Mouse (Mus musculus) kidney, adult 2 months (tissue): Measurements from ENCODE around the gene Trim41. TPM values are rescaled to one million over a fixed set of nuclear protein-coding genes. Genes with fewer than 3 reads are reported as not detected.
"Not testable (repeated sequence)": the region's sequence is repeated elsewhere in the genome, so short reads cannot be mapped to it uniquely, and the experiment has no call there.

ENCODE experiments used
- DNase-seq: peaks from one replicate; pipeline ENCODE4 v3.0.0; 2021
- H3K27ac ChIP-seq: fragments of 200-500 bp; 2 replicates; pipeline ENCODE4 v1.5.1; 2012; ENCODE audit warnings: low read depth, low read length, control low read depth, inconsistent platforms; ENCODE audit not compliant: insufficient read depth
- H3K27me3 ChIP-seq: fragments of 200-500 bp; replicated peaks from 2 replicates; pipeline ENCODE4 v1.6.1; 2012; ENCODE audit warnings: mild to moderate bottlenecking, moderate library complexity, low read length, inconsistent platforms; ENCODE audit not compliant: control insufficient read depth, insufficient read depth
- H3K36me3 ChIP-seq: fragments of 200-500 bp; 2 replicates; pipeline ENCODE4 v1.6.1; 2012; ENCODE audit warnings: mild to moderate bottlenecking, moderate library complexity, low read length, inconsistent platforms; ENCODE audit not compliant: control insufficient read depth, insufficient read depth
- H3K4me1 ChIP-seq: fragments of 200-500 bp; 2 replicates; pipeline ENCODE4 v1.6.1; 2011; ENCODE audit warnings: low read length; ENCODE audit not compliant: control insufficient read depth, insufficient read depth
- H3K4me3 ChIP-seq: fragments of 200-500 bp; 2 replicates; pipeline ENCODE4 v1.5.1; 2011; ENCODE audit warnings: mild to moderate bottlenecking, low read depth, low read length, control low read depth; ENCODE audit not compliant: insufficient read depth
- CTCF ChIP-seq: fragments of 200-500 bp; conservative IDR thresholded peaks from 2 replicates; pipeline ENCODE4 v1.5.1; 2011; ENCODE audit warnings: low read depth, mild to moderate bottlenecking, control low read depth, low read length, moderate library complexity, mixed read lengths; ENCODE audit not compliant: insufficient read depth, insufficient read length
- POLR2A ChIP-seq: fragments of 200-500 bp; IDR thresholded peaks from one replicate; pipeline ENCODE4 v1.6.1; 2011; ENCODE audit warnings: low read depth, low read length, control low read depth
- WGBS: fragments of 180-500 bp; shearing (Covaris S2); methylation state at CpG from one replicate; pipeline ENCODE4 v1.1.7; 2018; 5-methylcytosine and 5-hydroxymethylcytosine counted together
- polyA plus RNA-seq: library from polyadenylated mRNA; depleted of rRNA; stranded (reverse); fragments of >200 nt; gene quantifications from 2 replicates; pipeline ENCODE4 v1.2.3, GENCODE M21; 2012

The Trim41 gene
- polyA plus RNA-seq, 1 experiment = 26.3 TPM

DNA sequence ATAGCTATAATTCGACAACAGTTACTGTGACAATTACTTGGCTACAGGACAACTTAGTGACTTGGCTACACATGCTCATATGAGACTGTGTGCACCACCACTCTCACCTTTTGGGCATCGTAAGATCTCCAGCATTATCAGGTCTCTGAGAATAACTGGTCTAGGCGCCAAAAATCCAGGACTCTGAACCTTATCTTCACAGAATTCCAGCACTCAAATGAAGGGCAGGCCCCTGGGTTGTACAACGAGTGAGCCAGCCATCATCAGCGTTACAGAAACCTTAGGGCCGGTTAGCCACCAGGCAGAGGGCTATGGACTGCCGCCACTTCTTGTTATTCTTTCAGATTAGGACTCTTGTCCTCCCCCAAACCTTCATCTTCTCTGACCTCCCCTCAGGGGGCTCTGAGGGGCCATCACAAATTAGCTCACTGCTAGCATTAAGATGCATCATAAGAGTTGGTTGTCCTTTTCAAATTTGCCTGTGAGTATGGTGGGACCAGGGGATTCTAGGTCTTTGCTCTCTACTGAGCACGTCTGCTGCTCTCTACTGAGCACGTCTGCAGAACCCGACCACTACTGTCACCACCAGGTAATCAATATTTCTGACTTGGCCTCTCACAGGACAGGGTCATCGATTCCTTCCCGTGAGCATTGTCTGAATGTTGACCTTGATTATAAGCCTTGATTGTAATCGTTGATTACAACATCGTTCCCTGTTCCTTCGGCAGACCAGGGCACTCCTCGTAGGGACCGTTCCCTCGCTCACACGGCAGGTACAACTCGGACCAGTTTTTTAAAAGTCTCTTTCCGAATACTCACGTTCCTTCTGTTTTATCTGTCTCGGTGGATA, 35.7 kb upstream of the Trim41 start:
- TF ChIP-seq POLR2A (no peak), CTCF (no peak)
- Histone ChIP-seq H3K36me3 (no peaks in the 10 kb centered on the region), H3K4me3 (peak overlapping the region; percentile 35), H3K27me3 (no peaks in the 10 kb centered on the region), H3K4me1 (peaks cover 7% of the 10 kb centered on the region; the same call in 1 of the 2 replicates), H3K27ac (peak overlapping the region; percentile 1; the same call in 1 of the 2 replicates)
- DNase-seq = peak; percentile 39
- 20% methylated on average over 23 of the region's 23 CpGs for WGBS

DNA sequence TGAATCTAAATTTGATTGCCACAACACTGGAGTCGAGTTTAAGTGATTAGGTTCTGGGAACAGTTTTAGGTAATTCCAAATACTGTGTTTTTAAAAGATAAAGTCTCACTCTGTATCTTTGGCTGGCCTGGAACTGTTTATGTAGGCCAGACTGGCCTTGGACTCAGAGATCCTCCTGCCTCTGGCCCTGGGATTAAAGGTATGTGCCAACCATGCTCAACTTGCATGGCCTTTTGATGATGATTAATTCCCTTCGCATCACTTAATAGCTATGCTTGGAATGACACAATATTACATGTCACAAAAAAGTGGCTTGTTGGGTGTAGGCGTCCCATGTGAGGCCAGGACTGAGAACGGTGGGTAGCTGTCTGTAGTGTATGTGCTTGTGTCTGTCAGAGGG, 35.0 kb upstream of the Trim41 start:
- H3K27ac ChIP-seq = no peak overlapping the region
- peak; percentile 24 for DNase-seq
- 72% methylated on average over 4 of the region's 4 CpGs for WGBS

DNA sequence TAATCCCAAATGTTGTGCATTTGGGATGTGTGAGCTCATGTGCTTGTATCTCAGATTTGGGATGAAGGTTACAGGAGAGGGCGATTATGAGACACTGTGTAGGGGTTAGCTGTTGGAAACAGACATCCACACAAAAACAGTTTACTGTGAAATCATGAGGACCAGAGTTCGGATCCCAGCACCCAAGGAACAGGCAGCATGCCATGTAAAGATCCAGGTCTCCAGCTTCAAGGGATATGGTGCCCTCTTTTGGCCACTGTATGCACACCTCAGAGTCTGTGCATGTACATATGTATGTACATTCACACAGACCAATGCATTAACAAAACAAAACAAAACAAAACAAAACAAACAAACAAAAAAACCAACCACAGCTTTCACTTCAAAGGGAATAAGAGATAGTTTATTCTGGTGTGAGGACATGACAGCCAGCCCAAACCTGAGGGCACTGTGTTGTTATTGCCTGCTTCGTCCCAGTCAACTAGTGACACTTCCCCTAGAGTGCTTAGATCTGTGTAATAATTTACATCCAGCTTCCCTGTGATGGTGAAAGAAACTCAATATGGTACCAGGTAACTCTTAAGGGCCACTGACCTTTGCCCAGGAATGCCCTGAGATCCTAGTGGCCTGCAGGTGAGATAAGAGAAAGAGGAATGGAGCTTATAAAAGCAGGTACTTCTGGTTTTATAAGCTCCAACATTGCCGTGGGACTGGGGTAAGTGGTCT, 34.3 kb upstream of the Trim41 start:
- 83% methylated on average over 4 of the region's 4 CpGs for WGBS
- TF ChIP-seq POLR2A = no peak
- peak; percentile 43 for TF ChIP-seq CTCF
- Histone ChIP-seq H3K36me3 (no peaks in the 10 kb centered on the region), H3K4me1 (peaks cover 7% of the 10 kb centered on the region; the same call in 1 of the 2 replicates), H3K27me3 (no peaks in the 10 kb centered on the region), H3K27ac (no peak overlapping the region), H3K4me3 (no peak overlapping the region)
- DNase-seq = peak; percentile 53

More for the DNA sequence above, 35.0 kb upstream of the Trim41 start:
- Histone ChIP-seq H3K36me3 (no peaks in the 10 kb centered on the region), H3K27me3 (no peaks in the 10 kb centered on the region), H3K4me1 (peaks cover 7% of the 10 kb centered on the region; the same call in 1 of the 2 replicates), H3K4me3 (no peak overlapping the region)
- no peak for TF ChIP-seq POLR2A
- TF ChIP-seq CTCF = no peak

DNA sequence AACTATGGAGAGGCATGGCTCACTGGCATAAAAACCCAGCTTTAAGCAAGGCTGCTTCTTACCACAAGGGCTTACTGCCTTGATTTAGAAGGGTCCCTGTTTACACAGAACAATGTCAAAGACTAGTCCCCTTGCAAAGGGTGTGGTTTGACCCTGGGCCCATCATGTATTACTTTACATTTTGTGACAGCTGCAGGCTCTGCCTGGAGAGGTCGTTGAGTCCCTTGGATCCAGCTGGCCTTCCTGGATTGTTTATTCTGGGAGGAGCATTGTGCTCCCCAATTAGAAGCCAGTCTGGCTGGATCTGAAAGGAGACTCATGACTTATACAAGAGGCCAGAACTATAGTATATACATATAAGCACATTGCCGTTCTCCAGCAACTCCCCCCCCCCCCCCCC, 33.1 kb upstream of the Trim41 start:
- WGBS = 53% methylated on average over 2 of the region's 2 CpGs
- Histone ChIP-seq H3K4me1 (peaks cover 10% of the 10 kb centered on the region), H3K27ac (no peak overlapping the region), H3K36me3 (no peaks in the 10 kb centered on the region), H3K27me3 (no peaks in the 10 kb centered on the region), H3K4me3 (no peak overlapping the region)
- TF ChIP-seq CTCF (no peak), POLR2A (no peak)
- DNase-seq = no peak

DNA sequence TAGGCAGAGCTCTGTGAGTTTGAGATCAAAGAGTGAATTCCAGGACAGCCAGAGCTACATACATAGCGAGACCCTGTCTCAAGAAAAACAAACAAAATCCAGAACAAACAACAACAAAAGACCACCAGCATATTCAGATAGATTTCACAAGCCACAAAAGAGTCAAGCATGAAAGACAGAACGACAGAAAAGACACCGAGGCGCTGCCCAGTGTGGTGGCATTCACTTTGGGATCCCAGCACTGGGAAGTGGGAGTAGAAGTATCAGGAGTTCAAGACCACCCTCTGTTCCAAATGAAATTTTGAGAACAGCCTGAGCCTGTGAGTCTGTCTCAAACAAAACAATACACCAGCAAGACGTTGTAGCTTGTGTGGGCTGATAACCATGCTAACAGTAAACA, 29.7 kb upstream of the Trim41 start:
- Histone ChIP-seq H3K4me1 (peaks cover 21% of the 10 kb centered on the region), H3K4me3 (no peak overlapping the region)
- no peak for TF ChIP-seq CTCF
- TF ChIP-seq POLR2A = no peak

DNA sequence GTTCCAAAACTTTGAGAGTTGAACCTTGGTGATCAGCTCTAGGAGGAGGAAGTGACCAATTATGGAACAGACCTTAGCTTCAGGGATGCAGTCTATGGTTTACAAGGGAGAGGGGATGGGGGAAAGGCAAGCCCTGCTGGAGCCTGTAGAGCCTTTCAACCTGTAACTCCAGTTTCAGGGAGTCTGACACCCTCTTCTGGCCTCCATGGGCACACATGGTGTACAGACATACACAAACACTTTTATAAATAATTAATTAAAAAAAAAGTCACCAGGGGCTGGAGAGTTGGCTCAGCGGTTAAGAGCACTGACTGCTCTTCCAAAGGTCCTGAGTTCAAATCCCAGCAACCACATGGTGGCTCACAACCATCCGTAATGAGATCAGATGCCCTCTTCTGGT, 29.2 kb upstream of the Trim41 start:
- H3K4me3 ChIP-seq, H3K27me3 ChIP-seq, H3K36me3 ChIP-seq, H3K27ac ChIP-seq: not testable (repeated sequence)
- DNase-seq = peak; percentile 23
- WGBS = 60% methylated on average over 2 of the region's 2 CpGs
- H3K4me1 ChIP-seq = peaks cover 26% of the 10 kb centered on the region

More for the DNA sequence above, 29.7 kb upstream of the Trim41 start:
- no peaks in the 10 kb centered on the region for H3K36me3 ChIP-seq
- DNase-seq = no peak
- whole genome bisulfite sequencing = 78% methylated on average over 5 of the region's 5 CpGs
- H3K27ac ChIP-seq = no peak overlapping the region
- H3K27me3 ChIP-seq = no peaks in the 10 kb centered on the region

DNA sequence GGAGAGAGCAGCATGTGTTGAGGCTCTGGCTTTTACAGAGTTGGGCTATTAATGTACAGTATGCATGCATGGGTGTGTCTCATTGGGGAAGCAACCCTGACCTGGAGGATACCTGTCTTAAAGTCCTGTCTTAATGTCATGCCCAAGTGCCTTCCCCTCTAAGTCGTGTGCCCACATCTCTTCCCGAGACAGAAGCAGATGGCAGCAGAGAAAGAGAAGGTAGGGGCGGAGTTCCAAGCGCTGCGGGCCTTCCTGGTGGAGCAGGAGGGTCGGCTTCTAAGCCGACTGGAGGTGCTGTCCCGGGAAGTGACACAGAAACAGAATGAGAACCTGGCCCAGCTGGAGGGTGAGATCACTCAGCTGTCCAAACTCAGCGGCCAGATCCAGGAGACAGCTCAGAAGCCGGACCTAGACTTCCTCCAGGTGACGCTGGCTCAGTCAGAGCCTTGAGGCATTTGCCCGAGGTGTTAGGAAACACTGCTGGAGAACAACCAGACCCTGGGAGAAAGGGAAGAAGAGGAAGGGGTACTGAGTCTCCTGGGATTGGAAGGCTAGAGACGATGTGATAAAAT, 28.2 kb upstream of the Trim41 start:
- H3K4me3 ChIP-seq = no peak overlapping the region
- peaks cover 26% of the 10 kb centered on the region for H3K4me1 ChIP-seq
- TF ChIP-seq CTCF = no peak
- TF ChIP-seq POLR2A = no peak
- DNase-seq = peak; percentile 34
- peak overlapping the region; percentile 80 for H3K27ac ChIP-seq
- H3K36me3 ChIP-seq = no peaks in the 10 kb centered on the region
- 39% methylated on average over 13 of the region's 13 CpGs for WGBS
- H3K27me3 ChIP-seq = no peaks in the 10 kb centered on the region
